Mouse (Mus musculus) heart, embryonic 10.5 days (tissue): ENCODE results near the gene Gprc5a. TPM values are rescaled to one million over a fixed set of nuclear protein-coding genes. Genes with fewer than 3 reads are reported as not detected.

Experiments used
- DNase-seq: peaks from one replicate; pipeline ENCODE4 v3.0.0-alpha.2; 2017; ENCODE audit warnings: low spot score
- H3K27ac ChIP-seq: fragments of 300-500 bp; sonication (generic); 2 replicates; pipeline ENCODE4 v1.5.1; 2016; ENCODE audit warnings: mild to moderate bottlenecking
- H3K27me3 ChIP-seq: fragments of 300-500 bp; sonication (generic); 2 replicates; pipeline ENCODE4 v1.6.1; 2016; ENCODE audit warnings: mild to moderate bottlenecking; ENCODE audit not compliant: poor library complexity, insufficient read depth, severe bottlenecking
- H3K36me3 ChIP-seq: fragments of 300-500 bp; sonication (generic); 2 replicates; pipeline ENCODE4 v1.6.1; 2016; ENCODE audit warnings: mild to moderate bottlenecking, moderate library complexity
- H3K4me1 ChIP-seq: fragments of 300-500 bp; sonication (generic); 2 replicates; pipeline ENCODE4 v1.6.1; 2016; ENCODE audit warnings: mild to moderate bottlenecking
- H3K4me3 ChIP-seq: fragments of 300-500 bp; sonication (generic); 2 replicates; pipeline ENCODE4 v1.5.1; 2016; ENCODE audit warnings: mild to moderate bottlenecking, moderate library complexity
- H3K9me3 ChIP-seq: fragments of 300-500 bp; sonication (generic); 2 replicates; pipeline ENCODE4 v1.6.1; 2016; ENCODE audit warnings: mild to moderate bottlenecking, moderate library complexity
- WGBS: fragments of 180-500 bp; shearing (Covaris S2); methylation state at CpG from one replicate; pipeline ENCODE4 v1.1.7; 2016; 5-methylcytosine and 5-hydroxymethylcytosine counted together
- polyA plus RNA-seq: library from polyadenylated mRNA; unstranded; fragments of >200 nt; fragmentation: Nextera tagmentation; extraction: Ambion mirVana; gene quantifications from 2 replicates; pipeline ENCODE4 v1.2.1, GENCODE M21; 2016

Gene Gprc5a
- polyA plus RNA-seq, 1 experiment from 2014 or later, result 3.2 TPM

GRCm38 (mm10) chr6:135048509-135048908, 16.9 kb upstream of the Gprc5a start:
- Histone ChIP-seq H3K27me3 (peaks cover 11% of the 10 kb centered on the region), H3K36me3 (no peaks in the 10 kb centered on the region), H3K27ac (no peak overlapping the region), H3K4me3 (no peak overlapping the region), H3K9me3 (no peaks in the 10 kb centered on the region), H3K4me1 (no peaks in the 10 kb centered on the region)
- no peak for DNase-seq
- WGBS, result 76% methylated on average over 6 of the region's 6 CpGs

- 75% methylated on average over 16 of the region's 16 CpGs for WGBS
- Histone ChIP-seq H3K27ac (no peak overlapping the region), H3K4me1 (no peaks in the 10 kb centered on the region), H3K4me3 (no peak overlapping the region), H3K36me3 (no peaks in the 10 kb centered on the region), H3K9me3 (no peaks in the 10 kb centered on the region), H3K27me3 (peaks cover 11% of the 10 kb centered on the region)
- DNase-seq, result no peak
Measured at GRCm38 (mm10) chr6:135048956-135049355, 16.5 kb upstream of the Gprc5a start.

- no peaks in the 10 kb centered on the region for H3K4me1 ChIP-seq
- H3K9me3 ChIP-seq, result no peaks in the 10 kb centered on the region
- H3K27me3 ChIP-seq, result 0 out of 2 replicates have a peak, but pooled peaks cover 15% of the 10 kb centered on the region
- WGBS, result 68% methylated on average over 3 of the region's 3 CpGs
- no peaks in the 10 kb centered on the region for H3K36me3 ChIP-seq
- no peak overlapping the region for H3K4me3 ChIP-seq
- no peak for DNase-seq
- no peak overlapping the region for H3K27ac ChIP-seq
Measured at GRCm38 (mm10) chr6:135053789-135054188, 11.7 kb upstream of the Gprc5a start.

GRCm38 (mm10) chr6:135055882-135056281, 9.6 kb upstream of the Gprc5a start:
- H3K4me1 ChIP-seq, result no peaks in the 10 kb centered on the region
- WGBS, result 14% methylated on average over 4 of the region's 4 CpGs
- H3K27me3 ChIP-seq, result 0 out of 2 replicates have a peak, but pooled peaks cover 15% of the 10 kb centered on the region
- H3K36me3 ChIP-seq, result no peaks in the 10 kb centered on the region
- H3K4me3 ChIP-seq, result no peak overlapping the region
- no peak overlapping the region for H3K27ac ChIP-seq
- DNase-seq, result no peak
- no peaks in the 10 kb centered on the region for H3K9me3 ChIP-seq

- DNase-seq, result no peak
- no peak overlapping the region for H3K27ac ChIP-seq
- H3K9me3 ChIP-seq, result no peaks in the 10 kb centered on the region
- peaks cover 10% of the 10 kb centered on the region for H3K4me1 ChIP-seq
- H3K36me3 ChIP-seq, result no peaks in the 10 kb centered on the region
- WGBS, result 88% methylated on average over 4 of the region's 4 CpGs
- H3K4me3 ChIP-seq, result no peak overlapping the region
- peaks cover 34% of the 10 kb centered on the region for H3K27me3 ChIP-seq
Measured at GRCm38 (mm10) chr6:135060728-135061127, 4.7 kb upstream of the Gprc5a start.

DNA sequence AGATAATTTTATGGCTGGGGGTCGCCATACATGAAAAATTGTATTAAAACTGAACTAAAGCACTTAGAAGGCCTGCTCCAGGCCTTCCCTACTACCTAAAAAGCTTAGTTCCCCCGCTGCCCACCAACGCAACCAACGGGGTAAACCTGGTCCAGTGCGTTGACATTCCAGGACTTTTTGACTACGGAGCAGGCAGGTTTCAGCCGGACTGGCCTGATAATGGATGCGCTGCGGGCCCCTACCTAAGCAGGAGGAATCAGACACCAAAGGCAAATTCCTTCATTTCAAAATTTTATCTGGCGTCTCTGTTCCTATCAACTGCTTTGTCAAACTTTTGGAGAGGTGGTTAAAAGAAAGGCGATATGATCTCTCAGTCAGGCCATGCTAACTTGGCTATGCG, 830 bp upstream of the Gprc5a start:
- peaks cover 59% of the 10 kb centered on the region for H3K27me3 ChIP-seq
- H3K4me1 ChIP-seq, result peaks cover 35% of the 10 kb centered on the region
- 56% methylated on average over 12 of the region's 12 CpGs for WGBS
- no peaks in the 10 kb centered on the region for H3K9me3 ChIP-seq
- peak overlapping the region; percentile 85 for H3K27ac ChIP-seq
- no peak for DNase-seq
- H3K4me3 ChIP-seq, result peak overlapping the region; percentile 70
- H3K36me3 ChIP-seq, result no peaks in the 10 kb centered on the region

DNA sequence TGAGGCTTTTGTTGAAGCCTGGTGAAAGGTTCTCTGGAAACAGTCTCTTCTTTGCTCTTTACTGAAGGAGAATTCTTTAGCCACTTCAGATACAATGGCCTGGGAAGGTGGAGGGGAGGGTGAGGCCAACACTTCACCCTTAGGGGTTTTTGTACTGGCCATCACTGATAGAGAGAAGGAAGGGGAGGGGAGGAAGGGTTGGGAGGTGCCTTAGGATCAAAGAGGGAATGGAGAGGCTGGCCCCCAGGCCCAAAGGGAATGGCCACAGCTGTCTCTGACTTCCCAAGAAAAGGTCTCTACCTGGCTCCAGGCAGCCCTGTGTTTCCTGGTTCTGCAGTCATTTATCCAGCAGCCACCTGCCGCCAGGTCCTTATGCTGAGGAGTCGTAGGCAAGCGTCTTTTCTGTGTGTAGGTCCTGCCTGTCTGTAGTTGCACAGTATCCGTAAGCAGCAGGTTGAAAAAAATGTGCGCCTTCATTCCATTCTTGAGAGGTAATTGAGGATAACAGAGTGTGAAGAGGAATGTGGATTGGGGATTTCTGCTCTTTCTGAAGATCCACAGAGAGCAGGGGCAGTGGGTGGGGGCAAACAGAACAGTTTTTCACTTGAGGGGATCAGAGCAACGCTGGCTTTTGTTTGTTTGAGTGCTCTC, 1.5 kb downstream of the Gprc5a start:
- no peak for DNase-seq
- WGBS, result 37% methylated on average over 6 of the region's 6 CpGs
- Histone ChIP-seq H3K9me3 (no peaks in the 10 kb centered on the region), H3K4me3 (peak overlapping the region; percentile 18), H3K36me3 (no peaks in the 10 kb centered on the region), H3K27ac (peak overlapping the region; percentile 17; the same call in 1 of the 2 replicates), H3K4me1 (peaks cover 40% of the 10 kb centered on the region), H3K27me3 (peaks cover 62% of the 10 kb centered on the region)

DNA sequence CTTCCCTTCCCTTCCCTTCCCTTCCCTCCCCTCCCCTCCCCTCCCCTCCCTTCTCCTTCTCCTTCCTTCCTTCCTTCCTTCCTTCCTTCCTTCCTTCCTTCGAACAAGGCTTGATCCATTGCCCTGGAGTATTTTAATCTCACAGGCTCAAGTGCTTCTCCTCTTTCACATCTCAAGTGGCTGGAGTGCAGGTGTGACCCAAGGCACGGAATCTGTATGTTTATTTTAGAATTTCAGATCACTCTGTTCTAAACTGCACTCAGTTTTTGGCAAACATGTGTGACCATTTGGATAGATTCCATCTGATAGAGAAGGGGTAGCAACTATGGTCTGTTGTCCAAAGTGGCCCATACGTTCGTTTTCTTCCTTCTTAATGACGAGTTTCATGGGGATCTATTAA, 2.8 kb downstream of the Gprc5a start:
- Histone ChIP-seq H3K4me1 (peaks cover 40% of the 10 kb centered on the region), H3K36me3 (no peaks in the 10 kb centered on the region), H3K27me3 (peaks cover 58% of the 10 kb centered on the region), H3K4me3 (no peak overlapping the region), H3K27ac (no peak overlapping the region), H3K9me3 (no peaks in the 10 kb centered on the region)
- DNase-seq, result no peak
- 76% methylated on average over 4 of the region's 5 CpGs for WGBS

- H3K27me3 ChIP-seq, result peaks cover 42% of the 10 kb centered on the region
- peaks cover 45% of the 10 kb centered on the region for H3K4me1 ChIP-seq
- no peak for DNase-seq
- no peak overlapping the region for H3K27ac ChIP-seq
- H3K36me3 ChIP-seq, result no peaks in the 10 kb centered on the region
- no peak overlapping the region for H3K4me3 ChIP-seq
- H3K9me3 ChIP-seq, result no peaks in the 10 kb centered on the region
- WGBS, result 78% methylated on average over 6 of the region's 6 CpGs
Measured at GRCm38 (mm10) chr6:135069856-135070255, 4.4 kb downstream of the Gprc5a start.

- peaks cover 40% of the 10 kb centered on the region for H3K4me1 ChIP-seq
- H3K9me3 ChIP-seq, result no peaks in the 10 kb centered on the region
- H3K4me3 ChIP-seq, result no peak overlapping the region
- WGBS, result 90% methylated on average over 2 of the region's 2 CpGs
- no peak overlapping the region for H3K27ac ChIP-seq
- H3K36me3 ChIP-seq, result no peaks in the 10 kb centered on the region
- peaks cover 38% of the 10 kb centered on the region for H3K27me3 ChIP-seq
- no peak for DNase-seq
Measured at GRCm38 (mm10) chr6:135070347-135070746, 4.9 kb downstream of the Gprc5a start.

- Histone ChIP-seq H3K9me3 (no peaks in the 10 kb centered on the region), H3K27ac (0 out of 2 replicates have a peak overlapping the region, but pooled peaks have one; percentile 22), H3K27me3 (peaks cover 12% of the 10 kb centered on the region; the same call in 1 of the 2 replicates), H3K36me3 (no peaks in the 10 kb centered on the region), H3K4me3 (no peak overlapping the region), H3K4me1 (peaks cover 12% of the 10 kb centered on the region)
- WGBS, result 56% methylated on average over 6 of the region's 6 CpGs
- DNase-seq, result no peak
Measured at GRCm38 (mm10) chr6:135074405-135074947, 9.0 kb downstream of the Gprc5a start.

DNA sequence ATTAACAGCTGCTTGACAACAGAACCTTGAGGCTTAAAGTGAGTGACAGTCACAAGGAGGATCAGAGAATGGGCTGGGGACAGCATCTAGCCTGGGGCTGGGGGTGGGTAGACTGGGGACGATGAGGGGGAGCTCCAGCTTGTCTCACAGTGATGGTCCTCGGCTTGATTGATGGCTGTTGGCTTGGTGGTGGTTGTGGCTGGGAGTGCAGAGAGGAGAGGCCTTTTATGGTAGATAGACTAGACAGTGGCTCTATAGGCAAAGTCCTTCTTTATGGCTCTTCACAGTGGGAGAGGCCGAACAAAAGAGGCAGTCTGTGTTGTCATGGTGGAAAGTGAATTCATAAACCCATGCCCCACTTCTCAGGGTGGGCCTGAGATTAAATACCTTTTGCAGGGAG, 10.8 kb downstream of the Gprc5a start:
- Histone ChIP-seq H3K9me3 (no peaks in the 10 kb centered on the region), H3K4me1 (peaks cover 12% of the 10 kb centered on the region), H3K27ac (no peak overlapping the region), H3K4me3 (no peak overlapping the region), H3K27me3 (peaks cover 11% of the 10 kb centered on the region; the same call in 1 of the 2 replicates), H3K36me3 (no peaks in the 10 kb centered on the region)
- DNase-seq, result no peak
- WGBS, result 59% methylated on average over 3 of the region's 3 CpGs

DNA sequence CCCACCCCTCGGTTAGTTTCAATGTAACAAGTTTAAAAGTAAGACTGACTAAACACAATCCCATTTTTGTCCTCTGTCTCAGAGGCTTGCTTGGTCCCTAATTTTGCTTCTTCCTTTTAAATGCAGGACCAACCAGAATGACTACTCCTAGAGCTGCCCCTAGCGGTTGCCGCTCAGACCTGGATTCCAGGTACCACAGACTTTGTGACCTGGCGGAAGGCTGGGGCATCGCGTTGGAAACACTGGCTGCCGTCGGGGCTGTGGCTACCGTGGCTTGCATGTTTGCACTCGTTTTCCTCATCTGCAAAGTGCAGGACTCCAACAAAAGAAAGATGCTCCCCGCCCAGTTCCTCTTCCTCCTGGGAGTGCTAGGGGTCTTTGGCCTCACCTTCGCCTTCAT, 13.0 kb downstream of the Gprc5a start:
- 37% methylated on average over 12 of the region's 12 CpGs for WGBS
- no peaks in the 10 kb centered on the region for H3K9me3 ChIP-seq
- no peak overlapping the region for H3K4me3 ChIP-seq
- H3K4me1 ChIP-seq, result peaks cover 7% of the 10 kb centered on the region; the same call in 1 of the 2 replicates
- H3K27ac ChIP-seq, result no peak overlapping the region
- DNase-seq, result no peak
- peaks cover 11% of the 10 kb centered on the region; the same call in 1 of the 2 replicates for H3K27me3 ChIP-seq
- no peaks in the 10 kb centered on the region for H3K36me3 ChIP-seq
